Mouse (Mus musculus) liver, embryonic 14.5 days (tissue): ENCODE data around the gene Zmynd8. TPM values are rescaled to one million over a fixed set of nuclear protein-coding genes. Genes with fewer than 3 reads are reported as not detected.

ENCODE experiments used
- ATAC-seq: fragments of 200-750 bp; cut with Nextera tagmentation; 2 replicates; pipeline ENCODE4 v1.8.0; 2017; ENCODE audit warnings: moderate number of reproducible peaks, mild to moderate bottlenecking, moderate library complexity; ENCODE audit not compliant: insufficient read depth
- DNase-seq, 3 experiments: peaks; one replicate each; pipeline ENCODE4 v3.0.0-alpha.2; 2012 to 2013; ENCODE audit warnings: low read depth in 3 of 3, low spot score in 3 of 3
- H3K27ac ChIP-seq: fragments of 300-500 bp; sonication (generic); 2 replicates; pipeline ENCODE4 v1.5.1; 2014; ENCODE audit warnings: moderate library complexity, mild to moderate bottlenecking, control low read depth, inconsistent platforms
- H3K27me3 ChIP-seq: fragments of 300-500 bp; sonication (generic); 2 replicates; pipeline ENCODE4 v1.6.1; 2014; ENCODE audit warnings: mild to moderate bottlenecking, low read length, moderate library complexity; ENCODE audit not compliant: control insufficient read depth, insufficient read depth
- H3K36me3 ChIP-seq: fragments of 300-500 bp; sonication (generic); replicated peaks from 2 replicates; pipeline ENCODE4 v1.6.1; 2014; ENCODE audit warnings: low read depth; ENCODE audit not compliant: control insufficient read depth, insufficient read depth
- H3K4me1 ChIP-seq, 2 experiments: fragments of 200-500 bp in 1 of 2; fragments of 300-500 bp in 1 of 2; sonication (generic) in 1 of 2; replicated peaks; 2 replicates each; pipeline ENCODE4 v1.6.1; 2012 to 2014; ENCODE audit warnings: antibody characterized with exemption in 1 of 2, inconsistent platforms in 1 of 2, low read length in 1 of 2; ENCODE audit not compliant: control insufficient read depth in 2 of 2, insufficient read depth in 2 of 2
- H3K4me2 ChIP-seq: fragments of 300-500 bp; sonication (generic); 2 replicates; pipeline ENCODE4 v1.6.1; 2014; ENCODE audit warnings: low read depth, mild to moderate bottlenecking, control low read depth, moderate library complexity
- H3K4me3 ChIP-seq, 2 experiments: fragments of 200-500 bp in 1 of 2; fragments of 300-500 bp in 1 of 2; sonication (generic) in 1 of 2; 2 replicates each; pipeline ENCODE4 v1.5.1; 2012 to 2014; ENCODE audit warnings: low read depth in 2 of 2, low read length in 2 of 2, mild to moderate bottlenecking in 2 of 2, control low read depth in 1 of 2, inconsistent platforms in 1 of 2, moderate library complexity in 1 of 2; ENCODE audit not compliant: insufficient read depth in 1 of 2
- H3K9ac ChIP-seq: fragments of 300-500 bp; sonication (generic); replicated peaks from 2 replicates; pipeline ENCODE4 v1.6.1; 2014; ENCODE audit warnings: mild to moderate bottlenecking, control low read depth, moderate library complexity
- H3K9me3 ChIP-seq: fragments of 300-500 bp; sonication (generic); 2 replicates; pipeline ENCODE4 v1.6.1; 2016; ENCODE audit warnings: low read length, mixed read lengths; ENCODE audit not compliant: control insufficient read depth
- CTCF ChIP-seq: IDR thresholded peaks from 2 replicates; pipeline ENCODE4 v1.5.1; 2016; ENCODE audit warnings: antibody characterized with exemption, low read depth, control low read depth
- EP300 ChIP-seq: IDR thresholded peaks from 2 replicates; pipeline ENCODE4 v1.6.1; 2016; ENCODE audit warnings: antibody characterized with exemption, low read depth
- WGBS: fragments of 180-500 bp; shearing (Covaris S2); extraction: QIAGEN DNeasy Blood & Tissue Kit; methylation state at CpG from one replicate; pipeline ENCODE4 v1.1.7; 2014; ENCODE audit not compliant: insufficient replicate concordance; 5-methylcytosine and 5-hydroxymethylcytosine counted together
- polyA plus RNA-seq, 2 experiments: library from polyadenylated mRNA; depleted of rRNA in 1 of 2; stranded (reverse) in 1 of 2; unstranded in 1 of 2; fragments of >200 nt; fragmentation: Nextera tagmentation in 1 of 2; extraction: Ambion mirVana in 1 of 2; gene quantifications; 2 replicates each; pipeline versions ENCODE4 v1.2.1 to v1.2.3; 2012 to 2014

Zmynd8 gene
- polyA plus RNA-seq, 2 experiments, result 16.3 to 17.7 TPM

DNA sequence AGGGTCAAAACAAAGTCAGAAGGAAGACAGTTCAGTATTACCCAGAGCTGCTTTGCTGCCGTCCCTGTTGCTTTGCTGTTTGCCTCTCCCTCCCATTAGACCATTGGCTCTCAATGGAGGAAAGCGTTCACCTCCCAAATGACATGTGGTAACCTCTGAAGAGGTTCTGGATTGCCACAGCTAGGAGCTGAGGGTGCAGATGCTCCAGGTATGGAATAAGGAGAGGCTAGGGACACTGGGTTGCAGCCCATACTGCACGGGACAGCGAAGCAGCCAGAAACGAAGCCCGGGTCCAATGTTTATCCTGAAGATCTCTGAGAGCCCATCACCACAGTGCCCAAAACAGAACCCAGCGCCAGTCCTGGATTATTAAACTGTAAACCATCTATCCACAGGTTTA, 9.6 kb downstream of the Zmynd8 start:
- Histone ChIP-seq H3K4me2 (peak overlapping the region; percentile 79), H3K9me3 (no peaks in the 10 kb centered on the region)
- no peak for ATAC-seq

GRCm38 (mm10) chr2:165888813-165889221, 10.0 kb downstream of the Zmynd8 start:
- WGBS, result 9% methylated on average over 3 of the region's 3 CpGs
- ATAC-seq, result peak; percentile 21
- peak overlapping the region; percentile 69 for H3K9ac ChIP-seq
- peak overlapping the region; percentile 79 for H3K4me2 ChIP-seq
- no peaks in the 10 kb centered on the region for H3K9me3 ChIP-seq
- H3K27me3 ChIP-seq, result no peaks in the 10 kb centered on the region
- peaks cover 53 to 68% of the 10 kb centered on the region in 2 experiments for H3K4me1 ChIP-seq
- peak overlapping the region; percentile 91 for H3K27ac ChIP-seq
- DNase-seq, result no peak
- H3K36me3 ChIP-seq, result no peaks in the 10 kb centered on the region
- H3K4me3 ChIP-seq, result peak overlapping the region; percentile 10 to 31
- no peak for TF ChIP-seq EP300
- no peak for TF ChIP-seq CTCF

More for the DNA sequence above, 9.6 kb downstream of the Zmynd8 start:
- peak overlapping the region; percentile 69 for H3K9ac ChIP-seq
- peak overlapping the region; percentile 91 for H3K27ac ChIP-seq
- 63% methylated on average over 7 of the region's 7 CpGs for WGBS
- DNase-seq, result no peak
- no peak overlapping the region; a peak in 1 of 4 replicates for H3K4me3 ChIP-seq
- no peaks in the 10 kb centered on the region for H3K36me3 ChIP-seq
- peaks cover 51 to 64% of the 10 kb centered on the region in 2 experiments for H3K4me1 ChIP-seq
- no peak for TF ChIP-seq CTCF
- no peak for TF ChIP-seq EP300
- no peaks in the 10 kb centered on the region for H3K27me3 ChIP-seq

- H3K9ac ChIP-seq, result peak overlapping the region; percentile 71
- peaks cover 53 to 71% of the 10 kb centered on the region in 2 experiments for H3K4me1 ChIP-seq
- H3K4me2 ChIP-seq, result peak overlapping the region; percentile 79
- no peaks in the 10 kb centered on the region for H3K9me3 ChIP-seq
- peak; percentile 95 for TF ChIP-seq EP300
- peak; percentile 77 for TF ChIP-seq CTCF
- peak overlapping the region; percentile 91 for H3K27ac ChIP-seq
- 11% methylated on average over 13 of the region's 13 CpGs for WGBS
- peak overlapping the region; percentile 10 to 33 for H3K4me3 ChIP-seq
- peak; percentile 91 to 92 (median 91) for DNase-seq
- no peaks in the 10 kb centered on the region for H3K27me3 ChIP-seq
- peak; percentile 76 for ATAC-seq
- H3K36me3 ChIP-seq, result no peaks in the 10 kb centered on the region
Observed at GRCm38 (mm10) chr2:165888396-165888795, 10.4 kb downstream of the Zmynd8 start.

DNA sequence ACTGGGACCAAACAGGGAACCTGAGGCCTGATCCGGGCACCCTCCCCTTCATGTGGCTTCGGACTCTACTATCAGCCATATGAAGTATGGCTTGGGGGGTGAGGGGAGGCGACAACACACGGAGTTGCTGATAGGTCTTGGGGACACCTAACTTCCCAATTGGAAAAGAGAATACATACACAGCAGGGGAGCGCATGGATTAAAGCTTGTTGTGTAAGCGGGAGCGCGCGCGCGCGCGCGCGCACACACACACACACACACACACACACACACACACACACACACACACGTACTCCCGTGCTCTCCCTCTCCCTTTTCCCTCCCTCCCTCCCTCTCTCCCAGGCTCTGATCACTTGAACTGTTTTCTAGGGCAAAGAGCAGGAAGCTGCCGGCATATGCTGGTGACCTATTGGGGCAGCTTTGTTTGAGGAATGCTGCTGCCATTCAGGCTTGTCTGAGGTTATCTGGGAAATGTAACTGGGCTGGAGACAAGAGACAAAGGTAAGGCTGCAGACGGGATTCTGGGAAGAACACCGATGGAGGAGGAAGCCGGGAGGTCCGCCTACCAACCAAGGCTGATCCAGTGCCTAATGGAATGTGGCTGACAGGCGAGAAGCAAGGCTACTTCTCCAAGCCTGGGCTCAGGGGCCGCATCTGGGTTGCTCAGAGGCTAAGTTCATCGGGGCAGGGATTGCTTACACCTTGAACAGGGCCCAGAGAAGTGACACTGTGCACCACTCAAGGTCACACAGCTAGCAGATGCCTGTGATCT, 11.8 kb downstream of the Zmynd8 start:
- 59% methylated on average over 25 of the region's 25 CpGs for WGBS
- TF ChIP-seq CTCF (no peak), EP300 (no peak)
- Histone ChIP-seq H3K36me3 (0 out of 2 replicates have a peak, but pooled peaks cover under 1% of the 10 kb centered on the region), H3K9ac (peak overlapping the region; percentile 71), H3K9me3 (no peaks in the 10 kb centered on the region), H3K4me1 (peaks cover 62 to 78% of the 10 kb centered on the region in 2 experiments), H3K4me2 (peak overlapping the region; percentile 79), H3K27me3 (no peaks in the 10 kb centered on the region), H3K27ac (peak overlapping the region; percentile 91), H3K4me3 (no peak overlapping the region)
- peak in 1 of 3 experiments; percentile 44 for DNase-seq
- no peak for ATAC-seq

- H3K27me3 ChIP-seq, result no peaks in the 10 kb centered on the region
- ATAC-seq (no peak), DNase-seq (no peak)
- peaks cover 4% of the 10 kb centered on the region; the same call in 1 of the 2 replicates for H3K36me3 ChIP-seq
- no peak overlapping the region for H3K4me3 ChIP-seq
- peak overlapping the region; percentile 67 for H3K9ac ChIP-seq
- peak overlapping the region; percentile 91 for H3K27ac ChIP-seq
- peak overlapping the region; percentile 79 for H3K4me2 ChIP-seq
- no peaks in the 10 kb centered on the region for H3K9me3 ChIP-seq
- peaks cover 67 to 84% of the 10 kb centered on the region in 2 experiments for H3K4me1 ChIP-seq
- WGBS, result 41% methylated on average over 3 of the region's 3 CpGs
- TF ChIP-seq EP300 (no peak), CTCF (no peak)
Observed at GRCm38 (mm10) chr2:165886482-165886856, 12.3 kb downstream of the Zmynd8 start.
